ENCODE assay signal across 8 mouse cellular contexts in the genomic region with DNA sequence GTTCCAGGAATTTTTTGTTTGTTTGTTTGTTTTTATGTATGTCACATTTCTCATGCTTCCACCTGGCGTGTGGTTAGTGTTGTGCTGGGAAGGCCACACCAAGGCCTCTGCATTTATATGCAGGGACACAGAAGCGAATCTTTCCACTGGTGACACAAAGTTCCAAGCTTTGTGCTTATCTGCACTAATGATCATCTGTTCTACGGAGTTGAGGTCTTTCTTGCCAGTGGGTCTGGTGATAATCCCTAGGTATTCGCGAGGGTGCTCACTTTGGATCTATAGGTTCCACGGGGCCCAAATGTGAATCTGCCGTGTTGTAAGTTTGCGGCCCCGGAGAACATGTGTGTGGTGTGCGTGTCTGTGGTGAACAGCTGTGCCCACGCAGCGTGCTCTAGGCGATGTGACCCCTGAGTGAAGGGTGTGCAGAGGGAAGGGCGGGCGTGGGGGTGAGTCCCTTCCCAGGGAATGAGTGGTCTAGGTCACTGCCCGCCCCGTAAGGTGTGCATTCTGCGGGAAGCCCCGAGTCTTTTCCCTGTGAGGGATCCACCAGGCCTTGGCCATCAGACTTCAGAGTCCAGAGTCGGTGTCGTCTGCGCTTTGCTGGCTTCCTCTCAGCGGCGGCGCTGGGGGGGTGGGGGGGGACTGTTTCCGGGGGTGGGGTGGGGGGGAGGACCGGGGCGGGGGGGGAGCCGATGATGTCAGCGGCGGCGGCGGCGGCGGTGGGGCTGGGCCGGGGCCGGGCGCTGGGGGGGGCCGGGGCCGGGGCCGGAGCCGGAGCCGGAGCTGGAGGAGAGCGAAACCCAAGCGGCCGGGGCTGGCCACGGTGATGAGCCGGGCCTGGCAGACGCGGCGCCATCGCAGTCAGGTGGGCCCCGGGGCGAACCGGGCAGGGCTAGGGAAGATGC. TPM values are rescaled to one million over a fixed set of nuclear protein-coding genes. Genes with fewer than 3 reads are reported as not detected.
DNase-seq lines count a peak whose midpoint lies in the region; ATAC-seq and TF ChIP-seq lines count a peak whose summit lies in the region.

A gene (plus strand): TSS at position 692 of the 905 bp plus-strand sequence.

- ATAC-seq in forebrain, postnatal 0 days = peak; percentile 66
- peak; percentile 74 for ATAC-seq in hindbrain, embryonic 12.5 days (ENCODE audit: low FRiP score)

- TF ChIP-seq POLR2A in small intestine, adult 2 months (IDR thresholded peaks at IDR 0.05; ENCODE audit: low read depth, low read length) = no peak

- peak within 1 kb of the TSS; percentile 100 for H3K27ac ChIP-seq in layer of hippocampus, adult 2 months
- peak within 1 kb of the TSS; percentile 88 for H3K27ac ChIP-seq in brown adipose tissue, adult 24 weeks (replicated peaks; ENCODE audit: low read depth, low read length)
- peak within 1 kb of the TSS; percentile 89 for H3K27ac ChIP-seq in forebrain, postnatal 0 days (ENCODE audit: low read depth, low read length)
- H3K27ac ChIP-seq in hindbrain, embryonic 12.5 days = peak within 1 kb of the TSS; percentile 85
- peak within 1 kb of the TSS; percentile 77 for H3K27ac ChIP-seq in small intestine, adult 2 months (ENCODE audit: insufficient read depth, low read depth, low read length)

- no peak for TF ChIP-seq CTCF in layer of hippocampus, adult 2 months (conservative IDR thresholded peaks at IDR 0.05)
- no peak for TF ChIP-seq CTCF in forebrain, postnatal 0 days (IDR thresholded peaks at IDR 0.05; ENCODE audit: low read depth)
- no peak for TF ChIP-seq CTCF in small intestine, adult 2 months (IDR thresholded peaks at IDR 0.05; ENCODE audit: extremely low read depth, insufficient read length, insufficient replicate concordance, low read depth, low read length)

- peak within 1 kb of the TSS; percentile 96 for H3K4me3 ChIP-seq in layer of hippocampus, adult 2 months
- peak within 1 kb of the TSS; percentile 90 for H3K4me3 ChIP-seq in brown adipose tissue, adult 24 weeks (ENCODE audit: insufficient read depth, low read depth, low read length)
- H3K4me3 ChIP-seq in forebrain, postnatal 0 days (ENCODE audit: low read depth, low read length) = peak within 1 kb of the TSS; percentile 90
- H3K4me3 ChIP-seq in hindbrain, embryonic 12.5 days = peak within 1 kb of the TSS; percentile 82
- peak within 1 kb of the TSS; percentile 98 for H3K4me3 ChIP-seq in small intestine, adult 2 months (ENCODE audit: low read depth, low read length)

- H3K27me3 ChIP-seq in forebrain, postnatal 0 days (ENCODE audit: insufficient read depth, low read length) = no peaks in the 10 kb centered on the region
- H3K27me3 ChIP-seq in hindbrain, embryonic 12.5 days = no peaks in the 10 kb centered on the region
- no peaks in the 10 kb centered on the region for H3K27me3 ChIP-seq in small intestine, adult 2 months (ENCODE audit: control insufficient read depth, insufficient read depth, low read length)

- H3K9me3 ChIP-seq in forebrain, postnatal 0 days (ENCODE audit: low read length) = no peaks in the 10 kb centered on the region
- H3K9me3 ChIP-seq in hindbrain, embryonic 12.5 days (replicated peaks) = no peaks in the 10 kb centered on the region

- H3K4me1 ChIP-seq in brown adipose tissue, adult 24 weeks (ENCODE audit: control insufficient read depth, insufficient read depth, insufficient read length, low read length) = peaks cover 14% of the 10 kb centered on the region
- H3K4me1 ChIP-seq in forebrain, postnatal 0 days (ENCODE audit: insufficient read depth) = peaks cover 5% of the 10 kb centered on the region; the same call in 1 of the 2 replicates
- peaks cover 25% of the 10 kb centered on the region for H3K4me1 ChIP-seq in hindbrain, embryonic 12.5 days
- H3K4me1 ChIP-seq in small intestine, adult 2 months (ENCODE audit: control insufficient read depth, insufficient read depth, insufficient read length, low read length) = peaks cover 3% of the 10 kb centered on the region

- 39% methylated on average over 19 of the region's 55 CpGs for WGBS in forebrain, postnatal 0 days
- WGBS in hindbrain, embryonic 12.5 days = 25% methylated on average over 33 of the region's 55 CpGs
- 27% methylated on average over 40 of the region's 55 CpGs for WGBS in small intestine, adult 2 months

- no peaks in the 10 kb centered on the region for H3K36me3 ChIP-seq in forebrain, postnatal 0 days (ENCODE audit: insufficient read depth)
- no peaks in the 10 kb centered on the region for H3K36me3 ChIP-seq in hindbrain, embryonic 12.5 days
- no peaks in the 10 kb centered on the region for H3K36me3 ChIP-seq in small intestine, adult 2 months (ENCODE audit: control insufficient read depth, insufficient read depth, low read length)

- peak within 1 kb of the TSS; percentile 72 for H3K4me2 ChIP-seq in forebrain, postnatal 0 days (ENCODE audit: low read depth)
- peak within 1 kb of the TSS; percentile 81 for H3K4me2 ChIP-seq in hindbrain, embryonic 12.5 days (replicated peaks)

- peak within 1 kb of the TSS; percentile 99 for H3K9ac ChIP-seq in forebrain, postnatal 0 days
- H3K9ac ChIP-seq in hindbrain, embryonic 12.5 days = peak within 1 kb of the TSS; percentile 94

- DNase-seq in layer of hippocampus, adult 2 months (ENCODE audit: low spot score in 2 of 2) = peak in 1 of 2 experiments; percentile 46
- DNase-seq in layer of hippocampus, adult 11-12 months (ENCODE audit: low spot score) = no peak
- peak; percentile 53 for DNase-seq in forebrain, postnatal 0 days
- peak in 1 of 2 experiments; percentile 31 for DNase-seq in layer of hippocampus, postnatal 36 days
- peak; percentile 24 for DNase-seq in lung, postnatal 25 days (ENCODE audit: low spot score)

RNA-seq across cellular contexts. Expression of the gene that starts here (rescaled TPM):
- total RNA-seq in layer of hippocampus, adult 2 months (2021) = 100 to 1,000 TPM; 122 to 133 TPM
- polyA plus RNA-seq in brown adipose tissue, adult 24 weeks (2012; ENCODE audit: insufficient read depth, insufficient read length, missing spikeins) = 17.2 and 23.6 TPM in 2 replicates
- 20.3 and 22.9 TPM in 2 replicates for total RNA-seq in forebrain, postnatal 0 days (2014; rRNA removed)
- 2.1 and 2.7 TPM in 2 replicates for polyA plus RNA-seq in forebrain, postnatal 0 days (2015; fragmentation: Nextera tagmentation; extraction: Ambion mirVana)
- 2.3 and 2.4 TPM in 2 replicates for polyA plus RNA-seq in hindbrain, embryonic 12.5 days (2016; fragmentation: Nextera tagmentation; extraction: Ambion mirVana)
- total RNA-seq in layer of hippocampus, postnatal 36 days (2021) = 100 to 1,000 TPM; 116 to 126 TPM
- 12.1 and 16.5 TPM in 2 replicates for polyA plus RNA-seq in small intestine, adult 2 months (2012; rRNA removed)
